Mouse (Mus musculus) CH12F3 (cell line): ENCODE data around the gene Vps52.
"Not testable (repeated sequence)": the region's sequence is repeated elsewhere in the genome, so short reads cannot be mapped to it uniquely, and the experiment has no call there.

Experiments
- in situ Hi-C: fragments of 300-500 bp; cut with MboI; formaldehyde crosslinking; loops from 2 replicates; pipeline ENCODE4 v1.14.3; 2020; ENCODE audit warnings: low sequenced_read_pairs

Gene Vps52

DNA sequence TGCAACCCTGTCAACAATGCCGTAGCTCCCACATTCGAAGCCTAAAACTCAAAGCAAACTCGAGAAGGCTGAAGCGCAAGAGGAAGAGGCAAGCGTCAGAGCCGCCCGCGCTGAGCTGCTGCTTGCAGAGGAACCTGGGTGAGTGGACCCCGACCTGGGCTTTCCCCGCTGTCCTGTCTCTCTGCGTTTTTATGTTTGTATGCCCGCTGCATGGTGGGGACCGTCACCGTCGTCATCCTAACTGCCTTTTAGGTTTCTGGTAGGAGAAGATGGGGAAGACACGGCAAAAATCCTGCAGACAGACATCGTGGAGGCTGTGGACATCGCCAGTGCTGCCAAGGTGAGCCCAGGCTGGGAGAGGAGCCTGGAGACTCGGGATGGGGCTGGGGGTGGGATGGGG, 14.2 kb upstream of the Vps52 start:
- in situ Hi-C loops: no loop called here

DNA sequence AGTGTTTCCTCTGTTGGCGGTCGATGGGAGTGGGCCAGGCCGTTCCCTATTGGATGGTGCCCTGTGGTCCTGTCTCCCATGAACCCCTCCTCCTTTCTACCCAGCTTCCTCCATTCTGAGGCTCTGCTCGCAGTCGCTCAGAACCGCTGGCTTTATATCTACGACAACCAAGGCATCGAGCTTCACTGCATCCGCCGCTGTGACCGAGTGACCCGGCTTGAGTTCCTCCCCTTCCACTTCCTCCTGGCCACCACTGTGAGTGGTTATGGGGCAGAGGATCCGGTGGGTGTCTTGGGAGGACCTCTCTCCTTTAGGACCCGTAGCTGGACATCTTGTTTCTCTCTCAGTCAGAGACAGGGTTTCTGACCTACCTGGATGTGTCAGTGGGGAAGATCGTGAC, 12.2 kb upstream of the Vps52 start:
- in situ Hi-C loops: no loop called here

DNA sequence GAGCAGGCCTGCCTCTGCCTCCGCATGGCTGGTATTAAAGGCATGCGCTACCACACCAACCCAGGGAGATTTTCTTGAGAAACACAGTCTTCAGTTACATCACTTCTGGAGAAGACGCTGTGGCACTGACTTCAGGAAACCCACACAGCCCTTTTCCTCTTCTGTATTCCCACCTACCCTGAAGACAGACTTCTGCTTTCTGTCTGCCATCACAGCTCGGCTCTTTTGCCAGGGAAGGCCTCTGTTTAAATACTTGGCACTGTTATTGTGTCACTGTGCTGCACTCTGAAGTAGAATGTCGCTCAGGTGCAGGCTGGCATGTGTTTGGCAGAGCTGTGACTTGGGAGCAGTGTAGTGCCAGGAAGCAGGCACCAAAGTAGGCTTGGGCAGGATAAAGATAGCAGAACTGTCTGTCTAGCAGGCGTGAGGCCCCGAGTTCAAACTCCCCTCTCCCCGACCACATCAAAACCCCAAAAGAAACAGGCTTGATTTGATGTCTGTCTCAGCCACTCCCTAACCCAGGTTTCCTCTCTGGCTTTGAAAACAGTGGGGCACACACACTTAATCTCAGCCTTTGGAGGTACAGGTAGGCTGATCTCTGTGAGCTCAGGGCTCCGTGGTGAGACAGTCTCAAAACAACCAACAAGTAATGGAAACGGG, 8.1 kb upstream of the Vps52 start:
- in situ Hi-C loops: no loop called here

DNA sequence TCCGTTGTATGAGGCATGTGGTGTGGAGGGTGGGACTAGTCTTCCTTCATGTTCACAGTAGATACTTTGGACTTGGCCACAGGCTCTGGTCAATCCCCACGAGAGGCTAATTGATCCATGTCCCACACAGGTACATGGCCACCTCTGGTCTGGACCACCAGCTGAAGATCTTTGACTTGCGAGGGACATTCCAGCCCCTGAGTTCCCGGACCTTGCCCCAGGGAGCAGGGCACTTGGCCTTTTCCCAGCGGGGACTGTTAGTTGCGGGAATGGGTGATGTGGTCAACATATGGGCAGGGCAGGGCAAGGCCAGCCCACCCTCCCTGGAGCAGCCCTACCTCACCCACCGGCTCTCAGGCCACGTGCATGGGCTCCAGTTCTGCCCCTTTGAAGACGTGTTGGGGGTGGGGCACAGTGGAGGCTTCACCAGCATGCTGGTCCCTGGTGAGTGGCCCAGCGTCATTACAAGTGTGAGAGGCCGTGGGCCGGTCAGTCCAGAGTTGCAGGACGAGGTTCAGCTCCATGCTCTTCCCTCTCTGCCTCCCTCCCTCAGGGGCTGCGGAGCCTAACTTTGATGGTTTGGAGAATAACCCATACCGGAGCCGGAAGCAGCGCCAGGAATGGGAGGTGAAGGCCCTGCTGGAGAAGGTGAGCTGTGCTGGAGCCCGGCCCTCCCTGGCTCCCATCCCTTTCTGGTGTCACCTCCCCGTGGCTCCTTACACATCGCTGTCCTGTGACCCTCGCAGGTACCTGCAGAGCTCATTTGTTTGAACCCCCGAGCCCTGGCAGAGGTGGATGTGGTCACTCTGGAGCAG, 7.3 kb upstream of the Vps52 start:
- in situ Hi-C loops: no loop called here

DNA sequence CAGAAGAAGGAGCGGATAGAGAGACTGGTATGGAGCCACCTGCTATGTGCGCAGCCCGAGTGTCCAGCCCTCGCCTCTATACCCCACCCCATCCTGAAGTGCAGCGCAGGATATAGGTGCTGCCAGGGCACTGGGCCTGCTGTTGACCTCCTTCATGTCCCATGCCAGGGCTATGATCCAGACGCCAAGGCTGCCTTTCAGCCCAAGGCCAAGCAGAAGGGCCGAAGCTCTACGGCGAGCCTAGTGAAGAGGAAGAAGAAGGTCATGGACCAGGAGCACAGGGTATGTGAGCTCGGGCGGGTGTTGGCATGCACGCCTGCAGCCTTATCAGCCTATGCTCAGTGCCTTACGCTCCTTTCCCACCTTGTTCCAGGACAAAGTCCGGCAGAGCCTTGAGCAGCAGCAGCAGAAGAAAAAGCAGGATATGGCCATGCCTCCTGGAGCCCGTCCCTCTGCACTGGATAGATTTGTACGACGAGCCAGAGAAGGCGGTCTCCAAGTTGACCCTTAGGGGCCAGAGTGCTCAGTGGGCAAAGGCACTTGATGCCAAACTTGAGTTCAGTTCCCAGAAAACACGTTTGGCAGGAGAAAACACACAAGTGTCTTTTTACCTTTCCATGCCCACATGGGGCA, 6.6 kb upstream of the Vps52 start:
- in situ Hi-C loops: no loop called here

DNA sequence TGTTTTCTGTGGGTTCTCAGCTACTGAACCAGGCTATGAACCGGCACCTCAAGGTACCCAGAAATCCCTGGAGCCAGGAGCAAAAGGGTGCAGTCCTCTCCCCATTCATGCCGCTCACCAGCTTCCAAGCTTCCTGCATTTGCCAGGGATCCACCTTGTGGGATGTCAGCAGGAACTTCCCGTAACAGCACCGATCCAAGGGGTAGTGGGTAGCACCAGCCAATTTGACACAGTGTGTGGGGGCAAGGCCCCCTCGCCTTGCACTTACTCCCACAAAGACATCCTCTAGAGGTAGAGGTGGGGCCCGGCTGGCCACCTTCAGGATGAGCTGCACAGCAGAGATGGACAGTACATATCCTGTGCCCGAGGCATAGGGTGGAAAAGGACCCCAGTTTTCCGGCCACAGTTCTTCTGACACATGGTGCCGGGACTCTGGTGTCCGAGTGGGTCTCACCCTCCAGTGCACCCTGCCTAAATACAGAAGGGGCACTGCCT, 5.4 kb upstream of the Vps52 start:
- in situ Hi-C loops: no loop called here

DNA sequence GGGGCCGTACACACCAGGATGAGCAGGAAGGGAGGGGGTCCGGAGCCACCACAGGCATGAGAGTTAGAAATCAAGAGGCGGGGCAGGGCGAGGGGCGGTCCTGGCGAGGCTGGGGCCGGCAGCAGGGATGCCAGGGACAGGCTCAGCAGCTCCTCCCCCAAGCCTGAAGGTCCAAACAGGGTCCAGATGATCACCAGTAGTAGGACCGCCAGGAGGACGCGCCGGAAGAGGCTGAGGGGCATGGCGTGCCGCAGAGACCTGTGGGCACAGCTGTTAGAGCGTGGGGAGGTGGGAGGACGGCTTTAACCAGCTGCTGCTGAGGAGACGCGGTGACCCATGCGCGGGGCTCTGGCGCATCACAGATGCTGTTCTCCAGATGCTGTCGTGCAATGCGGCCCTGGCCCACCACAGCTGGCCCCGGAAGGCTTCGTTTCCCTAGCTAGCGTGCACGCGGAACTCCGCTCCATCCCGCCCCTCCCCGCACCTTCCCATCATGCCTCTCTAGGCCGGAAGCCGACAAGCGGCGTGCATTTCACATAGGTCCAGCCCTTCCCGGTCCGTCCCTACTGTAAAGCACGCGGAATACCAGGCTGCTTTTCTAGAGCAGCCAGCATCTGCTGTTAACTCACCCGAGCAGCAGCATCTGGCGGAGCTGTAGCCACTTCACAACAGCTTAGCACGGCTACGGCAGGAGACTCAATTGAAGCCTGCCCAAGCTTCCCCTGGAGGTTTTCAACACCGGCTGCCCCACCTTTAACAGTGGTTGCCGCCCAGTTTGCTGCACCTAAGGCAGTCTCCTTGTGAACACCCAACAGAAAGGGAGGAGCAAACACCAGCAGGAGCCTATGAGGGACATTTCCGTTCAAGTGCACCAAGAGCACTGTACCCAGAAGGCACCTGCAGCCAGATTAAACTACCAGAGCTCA, 4.3 kb upstream of the Vps52 start, which contains the start of gene B3galt4:
B3galt4 (minus strand) TSS at position 468 of the 926 bp plus-strand sequence.
- in situ Hi-C loops: no loop called here

DNA sequence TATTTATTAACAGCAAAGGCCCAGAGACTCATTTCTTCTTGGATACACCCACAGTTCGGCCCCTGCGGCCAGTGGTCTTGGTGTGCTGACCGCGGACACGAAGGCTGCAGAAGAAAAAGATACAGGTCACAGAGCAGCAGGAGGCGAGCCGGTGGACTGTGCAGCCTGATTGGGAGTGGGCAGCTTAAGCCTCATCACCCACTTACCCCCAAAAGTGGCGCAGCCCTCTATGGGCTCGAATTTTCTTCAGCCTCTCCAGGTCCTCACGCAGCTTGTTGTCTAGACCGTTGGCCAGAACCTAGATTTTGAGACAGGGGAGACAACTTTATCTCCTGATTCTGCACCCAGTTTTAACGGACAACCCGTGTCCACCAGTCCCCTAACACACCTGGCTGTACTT, 3.6 kb upstream of the Vps52 start:
- in situ Hi-C loops: not testable (repeated sequence)

DNA sequence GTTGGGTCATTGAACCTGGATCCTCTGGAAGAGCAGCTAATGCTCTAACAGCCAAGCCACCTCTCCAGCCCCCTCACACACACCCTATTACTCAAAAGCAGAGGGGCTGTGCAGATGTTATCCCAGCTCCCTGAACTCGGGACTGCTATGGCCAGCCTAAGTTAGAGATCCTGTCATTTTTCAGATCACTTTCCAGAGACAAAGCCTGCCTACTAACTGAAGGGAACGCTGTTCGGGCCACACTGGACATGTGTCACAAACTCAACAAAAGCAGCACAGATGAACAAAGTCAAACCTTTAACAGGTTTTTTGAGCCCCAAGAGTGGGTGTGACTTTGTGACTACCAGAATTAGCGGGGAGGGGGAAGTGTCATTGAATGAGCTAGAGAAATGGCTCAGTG, 2.7 kb upstream of the Vps52 start:
- in situ Hi-C loops: no loop called here

DNA sequence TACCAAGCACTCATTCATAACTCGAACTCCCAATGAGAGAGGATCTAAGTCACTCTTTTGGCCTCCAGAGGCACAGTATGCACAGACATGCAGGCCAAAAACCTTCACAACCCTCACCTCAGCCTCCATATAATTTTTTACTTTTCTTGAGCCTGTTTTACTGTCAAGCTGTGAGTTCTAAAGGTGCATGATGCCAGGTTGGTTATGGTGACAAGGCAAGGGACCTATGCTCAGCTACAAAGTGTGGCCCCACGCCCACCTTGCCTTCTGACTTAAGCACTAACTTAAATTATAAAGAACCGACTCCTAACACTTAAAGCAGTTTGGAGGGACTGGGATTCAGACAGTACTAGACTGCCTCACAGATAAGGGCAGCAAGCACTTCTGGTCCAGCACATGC, 2.3 kb upstream of the Vps52 start:
- in situ Hi-C loops: no loop called here

DNA sequence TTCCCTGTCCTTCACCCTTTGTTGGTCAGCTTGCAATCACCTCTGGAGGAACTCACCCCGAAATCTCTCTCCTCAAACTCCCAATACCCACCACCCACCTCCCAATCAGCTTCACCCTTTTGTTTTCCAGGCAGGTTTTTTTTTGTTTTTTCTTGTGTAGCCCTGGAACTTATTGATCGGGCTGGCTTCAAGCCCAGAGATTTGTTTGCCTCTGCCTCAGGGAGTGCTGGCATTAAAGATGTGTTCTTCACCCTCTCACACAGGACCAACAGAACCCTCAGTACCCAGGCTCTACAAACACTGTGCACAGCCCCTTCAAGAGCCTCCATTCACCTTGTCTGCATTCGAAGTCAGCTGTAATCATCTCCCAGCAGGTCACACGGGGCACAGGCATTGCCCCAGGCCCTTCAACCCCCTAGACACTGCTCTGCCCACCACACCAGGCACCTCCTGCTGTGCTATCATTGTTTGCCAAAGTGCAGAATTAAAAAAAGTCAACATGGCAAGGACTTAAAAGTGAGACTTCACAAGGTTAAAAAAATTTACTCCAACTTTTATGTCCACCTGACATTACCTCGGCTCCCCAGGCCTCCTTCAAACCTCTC, 1.5 kb upstream of the Vps52 start:
- in situ Hi-C loops: no loop called here

DNA sequence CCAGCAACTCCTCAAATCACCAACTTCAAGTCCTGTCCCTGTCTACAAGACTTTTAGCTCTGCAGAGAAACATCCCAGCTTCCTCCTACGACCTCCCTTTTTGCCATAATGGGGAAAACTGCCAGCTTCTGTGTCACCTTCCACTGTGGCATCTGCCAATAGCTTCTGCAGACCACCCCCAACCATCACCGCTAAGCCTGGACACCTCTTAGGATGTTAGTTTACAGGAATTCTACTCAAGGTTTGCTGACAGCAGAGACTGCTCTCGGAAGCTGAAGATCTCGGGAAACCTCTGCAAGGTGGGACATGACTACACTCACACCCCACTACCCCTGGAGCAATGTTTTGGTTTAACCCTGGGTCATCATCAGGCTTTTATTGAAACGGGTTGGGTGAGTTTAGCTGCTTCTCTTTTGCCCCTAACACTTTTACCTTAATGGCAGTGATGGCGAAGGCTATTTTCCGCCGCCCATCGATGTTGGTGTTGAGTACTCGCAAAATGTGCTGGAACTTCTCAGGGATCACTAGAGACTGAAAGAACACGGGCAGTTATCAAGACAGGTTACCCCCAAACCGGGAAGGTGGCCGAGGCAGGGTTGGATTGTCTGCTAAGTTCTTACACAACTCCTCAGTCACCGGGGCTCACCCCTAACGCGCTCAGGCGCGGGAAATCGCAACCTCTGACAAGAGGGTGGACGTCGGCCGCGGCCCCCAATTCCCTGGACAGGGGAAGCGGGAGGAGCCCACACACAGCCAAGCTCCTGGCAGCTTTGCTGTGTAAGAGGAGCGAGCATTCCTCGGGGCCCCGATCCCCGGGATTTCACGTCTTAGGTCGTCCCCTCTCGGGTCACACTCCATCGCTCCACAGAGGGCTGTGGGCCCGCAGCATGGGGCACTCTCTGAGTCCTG, 712 bp upstream of the Vps52 start:
- in situ Hi-C loops: no loop called here

DNA sequence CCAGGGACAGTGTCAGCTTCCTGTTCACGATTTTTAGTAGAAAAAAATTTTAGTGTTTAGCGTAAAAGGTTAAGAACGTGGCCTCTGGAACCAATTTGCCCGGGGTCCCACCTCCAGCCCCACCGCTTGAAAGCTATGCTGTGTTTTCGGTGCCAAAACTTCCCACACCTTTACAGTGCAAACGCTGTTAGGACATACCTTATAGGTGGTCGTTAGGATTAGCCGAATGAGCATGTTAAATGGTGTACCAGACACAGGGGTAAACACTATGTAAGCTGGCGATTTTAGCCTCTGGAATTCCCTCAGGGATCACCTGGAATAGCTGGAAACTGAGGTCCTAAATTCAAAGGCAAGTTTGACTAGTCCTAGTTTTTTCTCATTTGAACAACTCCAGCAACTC, 724 bp downstream of the Vps52 start:
- in situ Hi-C loops: no loop called here

DNA sequence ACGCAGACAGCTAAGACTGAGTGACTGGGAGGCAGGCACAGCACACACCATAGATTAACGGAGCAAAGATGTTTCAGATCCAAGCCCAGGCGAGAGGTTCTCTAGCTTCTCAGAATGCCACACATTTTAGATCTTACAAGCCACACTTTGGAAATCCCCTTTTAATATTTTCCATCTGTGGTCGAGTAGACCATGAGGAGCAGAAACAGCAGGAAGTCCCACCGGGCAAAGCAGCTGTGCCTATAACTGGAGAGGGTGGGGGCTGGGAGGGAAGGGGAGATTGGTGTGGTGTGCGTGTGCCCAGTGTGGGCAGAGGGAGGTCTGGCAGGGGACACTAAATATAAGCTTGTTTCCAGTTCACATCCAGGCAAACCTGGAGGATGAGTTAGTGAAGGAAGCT, 1.9 kb downstream of the Vps52 start:
- in situ Hi-C loops: no loop called here

DNA sequence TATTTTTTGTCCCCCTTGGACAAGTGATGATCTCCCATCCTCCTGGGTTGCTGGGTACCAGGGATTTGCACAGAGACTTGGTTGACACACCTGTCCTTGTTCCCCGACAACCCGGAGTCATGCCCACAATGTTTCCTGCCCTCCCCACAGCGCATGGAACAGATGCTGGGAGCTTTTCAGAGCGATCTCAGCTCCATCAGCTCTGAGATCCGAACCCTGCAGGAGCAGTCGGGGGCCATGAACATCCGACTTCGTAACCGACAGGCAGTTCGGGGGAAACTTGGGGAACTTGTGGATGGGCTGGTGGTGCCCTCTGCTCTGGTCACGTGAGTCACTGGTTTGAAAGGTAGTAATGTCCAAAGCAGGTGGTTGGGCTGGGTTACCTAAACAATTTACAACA, 2.8 kb downstream of the Vps52 start:
- in situ Hi-C loops: no loop called here

DNA sequence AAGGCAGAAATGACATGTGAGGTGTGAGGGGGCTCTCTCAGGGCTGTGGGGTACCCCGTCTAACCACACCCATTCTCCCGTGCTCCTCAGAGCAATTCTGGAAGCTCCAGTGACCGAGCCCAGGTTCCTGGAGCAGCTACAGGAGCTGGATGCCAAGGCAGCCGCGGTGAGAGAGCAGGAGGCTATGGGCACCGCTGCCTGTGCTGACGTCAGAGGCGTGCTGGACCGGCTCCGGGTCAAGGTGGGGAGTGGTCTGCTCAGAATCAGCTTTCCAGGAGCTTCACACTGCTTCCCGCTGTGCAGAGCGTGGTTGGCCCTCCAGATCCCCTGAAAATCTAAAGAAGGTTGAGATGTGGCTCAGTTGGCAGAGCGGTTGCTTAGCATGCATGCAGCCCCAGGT, 3.5 kb downstream of the Vps52 start:
- in situ Hi-C loops: no loop called here

DNA sequence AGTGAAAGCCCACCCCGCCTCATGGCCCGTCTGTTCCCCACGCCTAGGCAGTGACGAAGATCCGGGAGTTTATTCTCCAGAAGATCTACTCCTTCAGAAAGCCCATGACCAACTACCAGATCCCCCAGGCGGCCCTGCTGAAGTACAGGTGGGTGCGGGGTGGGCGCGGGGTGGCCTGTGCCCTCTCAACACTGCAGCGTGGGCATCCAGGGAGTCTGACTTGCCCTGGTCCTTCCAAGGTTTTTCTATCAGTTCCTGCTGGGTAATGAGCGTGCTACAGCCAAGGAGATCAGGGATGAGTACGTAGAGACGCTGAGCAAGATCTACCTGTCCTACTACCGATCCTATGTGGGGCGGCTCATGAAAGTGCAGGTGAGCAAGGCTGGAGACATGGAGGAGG, 4.3 kb downstream of the Vps52 start:
- in situ Hi-C loops: no loop called here

DNA sequence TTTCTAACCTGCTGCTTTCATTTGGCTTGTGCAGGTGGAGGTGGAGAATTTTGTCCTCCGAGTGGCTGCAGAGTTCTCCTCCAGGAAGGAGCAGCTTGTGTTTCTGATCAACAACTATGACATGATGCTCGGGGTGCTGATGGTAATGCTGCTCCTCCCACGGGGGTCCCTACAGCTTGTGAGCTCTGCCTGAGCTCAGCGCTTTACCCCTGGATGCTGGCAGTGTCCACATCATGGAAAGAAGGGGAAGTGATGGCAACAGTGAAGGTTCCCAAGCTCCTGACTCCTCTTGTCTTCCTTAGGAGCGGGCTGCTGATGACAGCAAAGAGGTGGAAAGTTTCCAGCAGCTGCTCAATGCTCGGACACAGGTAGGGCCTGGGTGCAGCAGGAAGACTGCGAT, 7.3 kb downstream of the Vps52 start:
- in situ Hi-C loops: no loop called here

DNA sequence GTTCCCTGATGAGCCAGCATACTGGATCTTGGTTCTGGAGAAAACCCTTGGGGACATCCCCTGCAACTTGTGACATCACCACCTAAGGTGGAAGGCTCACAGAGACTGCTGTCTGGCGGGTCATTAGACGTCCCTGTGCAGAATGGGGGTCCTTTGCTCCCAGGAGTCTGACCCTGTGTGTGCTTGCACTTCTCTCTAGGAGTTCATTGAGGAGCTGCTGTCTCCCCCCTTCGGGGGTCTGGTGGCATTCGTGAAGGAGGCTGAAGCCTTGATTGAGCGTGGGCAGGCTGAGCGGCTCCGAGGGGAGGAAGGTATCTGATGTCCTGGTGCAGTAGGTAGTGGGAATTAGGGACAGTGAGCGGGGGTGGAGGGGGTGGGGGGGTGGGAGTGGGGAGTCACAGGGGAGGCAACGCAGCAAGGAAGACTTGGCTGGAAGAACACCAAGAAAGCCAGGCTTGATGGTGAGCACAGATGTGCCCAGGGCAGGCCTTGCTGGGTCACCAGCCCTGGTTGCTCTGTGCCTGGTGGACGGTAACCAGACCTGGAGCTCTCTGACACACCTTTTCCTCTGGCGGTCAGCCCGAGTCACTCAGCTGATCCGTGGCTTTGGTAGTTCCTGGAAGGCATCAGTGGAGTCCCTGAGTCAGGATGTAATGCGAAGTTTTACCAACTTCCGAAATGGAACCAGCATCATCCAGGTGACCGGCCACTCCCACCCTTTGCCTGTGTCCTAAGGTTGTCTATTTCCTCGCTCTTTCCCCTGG, 9.7 kb downstream of the Vps52 start:
- in situ Hi-C loops: loop anchor here (5.0 kb wide), 1 partner anchor 1337 kb away; no protein-coding TSS in a partner anchor
